Mouse (Mus musculus) megakaryocyte, embryonic 14.5 days (primary cell): ENCODE measurements around the gene Rbm25.

ENCODE experiments used
- FLI1 ChIP-seq: IDR thresholded peaks from 2 replicates; pipeline ENCODE4 v1.6.1; 2012; ENCODE audit warnings: low read length, inconsistent platforms, mixed read lengths
- GATA1 ChIP-seq: IDR thresholded peaks from 3 replicates; pipeline ENCODE4 v1.6.1; 2012; ENCODE audit warnings: mixed read lengths, low read length, inconsistent platforms, borderline replicate concordance

GRCm38 (mm10) chr12:83651414-83651813 is 20.4 kb downstream of the Rbm25 start:
- no peak for TF ChIP-seq GATA1
- TF ChIP-seq FLI1 = no peak
